Mouse (Mus musculus): ENCODE results near the gene Taar3. TPM values are rescaled to one million over a fixed set of nuclear protein-coding genes. Genes with fewer than 3 reads are reported as not detected.

Taar3 gene
- not detected in 2 replicates for polyA plus RNA-seq (2012; ENCODE audit: insufficient read depth, insufficient read length, low replicate concordance, missing spikeins)

DNA sequence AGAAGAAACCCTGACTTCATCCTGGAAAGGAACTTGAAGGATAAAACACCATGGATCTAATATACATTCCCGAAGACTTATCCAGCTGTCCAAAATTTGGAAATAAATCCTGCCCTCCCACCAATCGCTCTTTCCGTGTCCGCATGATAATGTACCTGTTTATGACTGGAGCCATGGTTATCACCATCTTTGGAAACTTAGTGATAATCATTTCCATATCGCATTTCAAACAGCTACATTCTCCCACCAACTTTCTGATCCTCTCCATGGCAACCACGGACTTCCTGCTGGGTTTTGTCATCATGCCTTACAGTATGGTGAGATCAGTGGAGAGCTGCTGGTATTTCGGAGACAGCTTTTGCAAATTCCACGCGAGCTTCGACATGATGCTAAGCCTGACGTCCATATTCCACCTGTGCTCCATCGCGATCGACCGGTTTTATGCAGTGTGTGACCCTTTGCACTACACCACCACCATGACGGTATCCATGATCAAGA lies at the start of gene Taar3:
Gene Taar3, plus strand, starts transcription at position 51 of the 498 bp plus-strand sequence.
- 83% methylated on average over 16 of the region's 16 CpGs for WGBS
- Histone ChIP-seq H3K4me1 (ENCODE audit: control insufficient read depth, insufficient read depth, low read length) (no peaks in the 10 kb centered on the region), H3K4me3 (ENCODE audit: insufficient read depth, low read depth, low read length) (no peak within 1 kb of the TSS), H3K27ac (ENCODE audit: insufficient read depth, low read depth, low read length) (no peak within 1 kb of the TSS)
- TF ChIP-seq CTCF (IDR thresholded peaks at IDR 0.05; ENCODE audit: insufficient read depth, low read depth, low read length) (no peak), POLR2A (IDR thresholded peaks at IDR 0.05; ENCODE audit: insufficient read depth, low read depth, low read length) (no peak)

DNA sequence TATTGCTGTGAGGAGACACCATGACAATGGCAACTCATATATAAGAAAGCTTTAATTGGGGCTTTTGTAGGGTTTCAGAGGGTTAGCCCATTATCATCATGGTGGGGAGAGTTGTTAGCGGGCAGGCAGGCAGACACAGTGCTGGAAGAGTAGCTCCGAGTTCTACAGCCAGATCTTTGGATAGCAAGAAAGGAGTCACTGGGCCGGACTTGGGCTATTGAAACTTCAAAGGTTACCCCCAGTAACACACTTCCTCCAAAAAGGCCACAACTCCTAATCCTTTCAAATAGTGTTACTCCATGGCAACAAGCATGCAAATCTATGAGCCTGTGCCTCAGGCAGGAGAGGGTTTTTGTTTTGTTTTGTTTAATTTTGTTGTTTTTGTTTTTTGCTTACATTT lies 48.2 kb upstream of the Taar3 start:
- Histone ChIP-seq H3K27ac (ENCODE audit: insufficient read depth, low read depth, low read length) (no peak overlapping the region), H3K4me1 (ENCODE audit: control insufficient read depth, insufficient read depth, low read length) (no peaks in the 10 kb centered on the region), H3K4me3 (ENCODE audit: insufficient read depth, low read depth, low read length) (no peak overlapping the region)
- WGBS: 50% methylated on average over 3 of the region's 3 CpGs
- TF ChIP-seq CTCF (IDR thresholded peaks at IDR 0.05; ENCODE audit: insufficient read depth, low read depth, low read length) (no peak), POLR2A (IDR thresholded peaks at IDR 0.05; ENCODE audit: insufficient read depth, low read depth, low read length) (no peak)

DNA sequence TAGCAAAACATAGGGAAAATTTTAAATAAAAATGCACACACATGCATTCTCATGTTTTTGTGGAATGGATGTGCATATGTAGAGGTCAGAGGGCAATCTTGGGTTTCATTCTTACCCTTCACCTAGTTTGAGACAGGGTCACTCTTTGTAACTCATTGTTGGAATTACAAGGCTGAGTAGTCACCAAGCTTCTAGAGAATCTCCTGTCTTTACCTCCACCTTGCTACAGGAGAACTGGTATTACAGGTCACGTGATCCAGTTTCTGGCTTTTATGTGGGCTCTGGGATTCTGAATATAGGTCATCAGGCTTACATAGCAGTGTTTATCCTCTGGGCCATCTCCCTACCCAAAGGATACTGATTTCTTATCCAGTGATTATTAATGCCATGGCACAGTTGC lies 43.7 kb upstream of the Taar3 start:
- Histone ChIP-seq H3K27ac (ENCODE audit: insufficient read depth, low read depth, low read length) (no peak overlapping the region), H3K4me3 (ENCODE audit: insufficient read depth, low read depth, low read length) (no peak overlapping the region), H3K4me1 (ENCODE audit: control insufficient read depth, insufficient read depth, low read length) (no peaks in the 10 kb centered on the region)
- no peak for TF ChIP-seq POLR2A (IDR thresholded peaks at IDR 0.05; ENCODE audit: insufficient read depth, low read depth, low read length)
- no peak for TF ChIP-seq CTCF (IDR thresholded peaks at IDR 0.05; ENCODE audit: insufficient read depth, low read depth, low read length)
- 92% methylated on average over 1 of the region's 1 CpGs for WGBS

DNA sequence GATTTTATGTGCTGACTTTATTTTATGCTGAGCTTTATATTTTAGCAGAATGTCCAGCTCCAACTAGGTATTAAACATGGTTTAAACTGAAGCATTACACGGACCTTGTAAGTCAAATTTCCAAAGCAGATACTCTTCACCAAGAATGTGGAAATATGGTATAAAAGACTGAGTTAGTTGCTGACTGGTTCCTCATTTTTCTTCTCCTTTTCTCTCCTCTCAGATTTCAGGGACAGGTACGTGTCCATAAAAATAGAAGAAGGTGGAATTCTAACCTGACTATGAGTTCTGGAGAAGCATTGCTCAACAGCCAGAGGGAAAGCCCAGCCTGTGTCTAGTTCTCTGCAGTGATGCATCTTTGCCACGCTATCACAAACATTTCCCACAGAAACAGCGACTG lies 29.3 kb upstream of the Taar3 start, which contains the start of gene Taar1:
Gene Taar1, plus strand, starts transcription at position 301 of the 400 bp plus-strand sequence.
- H3K27ac ChIP-seq (ENCODE audit: insufficient read depth, low read depth, low read length): no peak within 1 kb of the TSS
- H3K4me1 ChIP-seq (ENCODE audit: control insufficient read depth, insufficient read depth, low read length): no peaks in the 10 kb centered on the region
- TF ChIP-seq CTCF (IDR thresholded peaks at IDR 0.05; ENCODE audit: insufficient read depth, low read depth, low read length) (no peak), POLR2A (IDR thresholded peaks at IDR 0.05; ENCODE audit: insufficient read depth, low read depth, low read length) (no peak)
- H3K4me3 ChIP-seq (ENCODE audit: insufficient read depth, low read depth, low read length): no peak within 1 kb of the TSS
- WGBS: 93% methylated on average over 4 of the region's 4 CpGs

DNA sequence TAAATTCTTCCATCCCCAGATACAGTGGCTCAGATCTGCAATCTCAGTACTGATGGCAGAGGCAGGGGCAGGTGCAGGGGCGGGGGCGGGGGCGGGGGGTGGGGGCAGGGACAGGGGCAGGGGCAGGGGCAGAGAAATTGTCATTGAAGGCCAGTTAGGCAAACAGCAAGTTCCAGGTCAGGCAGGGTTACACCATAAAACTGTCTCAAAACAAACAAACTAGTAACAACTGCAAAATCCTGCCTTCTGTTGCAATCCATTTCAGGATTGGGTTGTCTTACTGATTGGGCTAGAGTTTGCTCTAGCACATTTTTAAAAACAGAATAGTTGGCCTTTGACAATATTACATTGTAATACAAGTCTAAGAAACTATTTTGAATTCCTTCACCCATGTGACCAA lies 26.9 kb upstream of the Taar3 start:
- Histone ChIP-seq H3K4me1 (ENCODE audit: control insufficient read depth, insufficient read depth, low read length) (no peaks in the 10 kb centered on the region), H3K4me3 (ENCODE audit: insufficient read depth, low read depth, low read length) (no peak overlapping the region), H3K27ac (ENCODE audit: insufficient read depth, low read depth, low read length) (no peak overlapping the region)
- 91% methylated on average over 3 of the region's 3 CpGs for WGBS
- TF ChIP-seq CTCF (IDR thresholded peaks at IDR 0.05; ENCODE audit: insufficient read depth, low read depth, low read length): no peak
- no peak for TF ChIP-seq POLR2A (IDR thresholded peaks at IDR 0.05; ENCODE audit: insufficient read depth, low read depth, low read length)

DNA sequence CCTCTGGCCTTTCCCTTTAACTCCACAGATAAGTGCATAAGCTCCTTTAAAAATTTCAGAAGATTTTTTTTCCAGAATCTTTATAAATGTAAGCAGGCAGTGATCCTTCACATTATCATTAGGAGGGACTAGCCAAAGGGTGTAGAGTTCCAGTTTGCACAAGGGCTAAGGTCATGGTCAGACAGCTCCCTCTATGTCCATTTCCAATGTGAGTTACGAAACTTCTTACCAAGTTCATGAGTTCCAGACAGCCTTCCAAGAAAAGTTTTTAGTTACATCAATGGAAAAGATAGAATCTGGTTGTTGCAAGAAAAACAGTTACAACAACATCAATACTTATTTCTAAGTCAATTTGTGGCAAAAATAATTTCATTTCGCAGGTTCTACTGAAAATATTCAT lies 25.4 kb upstream of the Taar3 start:
- WGBS: 87% methylated on average over 2 of the region's 2 CpGs

DNA sequence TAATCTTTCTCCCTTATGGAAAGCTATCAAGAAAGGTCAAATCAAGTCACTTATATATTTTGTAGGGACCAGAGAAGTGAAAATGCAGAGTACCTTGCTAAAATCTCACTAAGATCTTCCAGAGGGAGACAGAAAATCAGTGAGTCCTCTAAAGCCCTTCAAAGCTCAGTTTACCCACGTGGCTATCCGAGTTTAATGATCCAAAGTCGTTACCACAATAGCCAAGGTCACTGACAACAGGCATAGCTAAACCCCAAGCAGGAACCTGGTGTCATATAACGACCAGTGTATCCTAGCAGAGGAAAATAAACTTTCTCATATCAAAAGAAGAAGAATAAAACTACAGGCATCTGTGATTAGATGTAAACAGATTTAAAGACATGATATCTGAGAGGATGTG lies 11.7 kb upstream of the Taar3 start:
- no peak overlapping the region for H3K27ac ChIP-seq (ENCODE audit: insufficient read depth, low read depth, low read length)
- TF ChIP-seq CTCF (IDR thresholded peaks at IDR 0.05; ENCODE audit: insufficient read depth, low read depth, low read length): no peak
- no peak for TF ChIP-seq POLR2A (IDR thresholded peaks at IDR 0.05; ENCODE audit: insufficient read depth, low read depth, low read length)
- H3K4me1 ChIP-seq (ENCODE audit: control insufficient read depth, insufficient read depth, low read length): no peaks in the 10 kb centered on the region
- 46% methylated on average over 4 of the region's 4 CpGs for WGBS
- no peak overlapping the region for H3K4me3 ChIP-seq (ENCODE audit: insufficient read depth, low read depth, low read length)

More for the DNA sequence above, 25.4 kb upstream of the Taar3 start:
- TF ChIP-seq CTCF (IDR thresholded peaks at IDR 0.05; ENCODE audit: insufficient read depth, low read depth, low read length): no peak
- Histone ChIP-seq H3K27ac (ENCODE audit: insufficient read depth, low read depth, low read length) (no peak overlapping the region), H3K4me3 (ENCODE audit: insufficient read depth, low read depth, low read length) (no peak overlapping the region), H3K4me1 (ENCODE audit: control insufficient read depth, insufficient read depth, low read length) (no peaks in the 10 kb centered on the region)

DNA sequence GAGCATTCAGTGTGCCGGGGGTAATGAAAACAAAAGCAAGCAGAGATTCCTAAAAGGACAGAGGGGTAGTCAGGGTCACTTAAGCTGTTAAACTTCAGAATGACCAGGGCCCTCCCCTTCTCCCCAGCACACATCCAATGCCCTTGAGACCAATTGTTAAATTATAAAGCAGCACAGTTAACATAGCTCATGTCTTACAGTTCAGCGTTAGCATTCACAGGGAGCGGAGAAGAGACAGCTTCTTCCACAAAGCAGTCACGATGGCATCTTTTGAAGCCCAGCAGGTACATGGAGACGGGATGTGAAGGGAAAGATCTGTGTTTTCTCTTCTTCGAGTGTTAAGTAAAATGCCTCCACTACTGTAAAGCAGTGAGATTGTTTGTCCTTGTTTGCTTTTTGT lies 11.0 kb upstream of the Taar3 start, which contains the start of gene Taar2:
Gene Taar2, plus strand, starts transcription at position 261 of the 400 bp plus-strand sequence.
- no peak for TF ChIP-seq POLR2A (IDR thresholded peaks at IDR 0.05; ENCODE audit: insufficient read depth, low read depth, low read length)
- no peak for TF ChIP-seq CTCF (IDR thresholded peaks at IDR 0.05; ENCODE audit: insufficient read depth, low read depth, low read length)
- Histone ChIP-seq H3K4me3 (ENCODE audit: insufficient read depth, low read depth, low read length) (no peak within 1 kb of the TSS), H3K27ac (ENCODE audit: insufficient read depth, low read depth, low read length) (no peak within 1 kb of the TSS), H3K4me1 (ENCODE audit: control insufficient read depth, insufficient read depth, low read length) (no peaks in the 10 kb centered on the region)
- WGBS: 32% methylated on average over 6 of the region's 6 CpGs

DNA sequence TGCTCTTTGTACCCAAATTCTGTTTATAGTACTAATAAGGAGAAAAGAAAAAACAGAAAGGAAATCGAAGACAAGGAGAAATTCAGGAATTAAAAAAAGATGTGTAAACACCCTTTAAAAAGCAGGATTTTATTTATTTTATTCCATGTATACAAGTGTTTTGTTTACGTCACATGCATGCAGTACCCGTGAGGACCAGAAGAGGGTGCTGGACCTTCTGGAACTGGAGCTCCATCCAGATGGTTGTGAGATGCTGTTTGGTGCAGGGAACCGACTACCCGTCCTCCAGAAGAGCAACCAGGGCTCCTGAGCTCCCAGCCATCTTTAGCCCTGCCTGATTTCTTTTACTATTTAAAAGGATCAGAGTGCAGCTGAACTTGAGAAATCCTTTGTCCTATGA lies 6.9 kb upstream of the Taar3 start:
- Histone ChIP-seq H3K4me1 (ENCODE audit: control insufficient read depth, insufficient read depth, low read length) (no peaks in the 10 kb centered on the region), H3K4me3 (ENCODE audit: insufficient read depth, low read depth, low read length) (no peak overlapping the region), H3K27ac (ENCODE audit: insufficient read depth, low read depth, low read length) (no peak overlapping the region)
- WGBS: 88% methylated on average over 5 of the region's 5 CpGs
- TF ChIP-seq POLR2A (IDR thresholded peaks at IDR 0.05; ENCODE audit: insufficient read depth, low read depth, low read length): no peak
- no peak for TF ChIP-seq CTCF (IDR thresholded peaks at IDR 0.05; ENCODE audit: insufficient read depth, low read depth, low read length)

DNA sequence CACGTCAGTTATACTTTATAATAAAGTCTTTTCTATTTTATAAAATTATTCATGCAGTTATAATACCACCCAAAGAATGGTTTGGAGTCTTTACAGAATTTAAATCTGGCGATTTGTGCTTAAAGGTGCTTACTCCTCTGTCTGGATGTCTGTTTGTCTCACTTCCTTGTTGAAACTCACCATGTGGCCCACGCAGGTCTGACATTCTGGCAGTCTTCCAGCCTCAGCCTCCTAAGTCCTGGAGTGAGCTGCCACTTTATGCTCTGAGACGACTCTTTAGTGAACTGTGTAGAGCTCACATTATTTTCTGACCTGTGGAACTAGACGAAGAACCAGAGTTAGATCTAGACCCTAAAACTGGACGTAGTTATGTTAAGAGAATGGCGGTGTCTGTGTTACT lies 1.3 kb upstream of the Taar3 start:
- no peak overlapping the region for H3K27ac ChIP-seq (ENCODE audit: insufficient read depth, low read depth, low read length)
- TF ChIP-seq POLR2A (IDR thresholded peaks at IDR 0.05; ENCODE audit: insufficient read depth, low read depth, low read length) (no peak), CTCF (IDR thresholded peaks at IDR 0.05; ENCODE audit: insufficient read depth, low read depth, low read length) (no peak)
- no peak overlapping the region for H3K4me3 ChIP-seq (ENCODE audit: insufficient read depth, low read depth, low read length)
- no peaks in the 10 kb centered on the region for H3K4me1 ChIP-seq (ENCODE audit: control insufficient read depth, insufficient read depth, low read length)
- 49% methylated on average over 7 of the region's 7 CpGs for WGBS

Measured in olfactory bulb, adult 2 months (tissue).